Mouse (Mus musculus) erythroid progenitor cell, adult 5-6 weeks (primary cell): ENCODE data around the gene Mybl2. TPM values are rescaled to one million over a fixed set of nuclear protein-coding genes. Genes with fewer than 3 reads are reported as not detected.

Experiments
- ATAC-seq: replicated peaks from 2 replicates; pipeline ENCODE4 v1.8.0; 2016; ENCODE audit warnings: moderate number of reproducible peaks, mild to moderate bottlenecking, moderate TSS enrichment, inconsistent platforms; ENCODE audit not compliant: poor library complexity, low FRiP score, severe bottlenecking
- total RNA-seq, 2 experiments: library from RNA; stranded (forward) in 1 of 2; stranded (reverse) in 1 of 2; fragments of 150-400 nt in 1 of 2; fragments of 186-747, 209-891 nt in 1 of 2; gene quantifications; 2 replicates each; pipeline versions ENCODE4 v1.2.3 to v1.2.4; 2015 to 2017; ENCODE audit warnings: low replicate concordance in 2 of 2

Gene Mybl2
- total RNA-seq, 2 experiments from 2014 or later = 110 to 132 TPM

- no peak for ATAC-seq
Observed at GRCm38 (mm10) chr2:163102900-163103653, 48.6 kb downstream of the Mybl2 start.

- ATAC-seq = no peak
Observed at GRCm38 (mm10) chr2:163104086-163104770, 49.7 kb downstream of the Mybl2 start.

- ATAC-seq = no peak
Observed at GRCm38 (mm10) chr2:163108385-163108784, 53.9 kb downstream of the Mybl2 start.

GRCm38 (mm10) chr2:163110706-163111105 lies 56.2 kb downstream of the Mybl2 start:
- ATAC-seq = no peak

DNA sequence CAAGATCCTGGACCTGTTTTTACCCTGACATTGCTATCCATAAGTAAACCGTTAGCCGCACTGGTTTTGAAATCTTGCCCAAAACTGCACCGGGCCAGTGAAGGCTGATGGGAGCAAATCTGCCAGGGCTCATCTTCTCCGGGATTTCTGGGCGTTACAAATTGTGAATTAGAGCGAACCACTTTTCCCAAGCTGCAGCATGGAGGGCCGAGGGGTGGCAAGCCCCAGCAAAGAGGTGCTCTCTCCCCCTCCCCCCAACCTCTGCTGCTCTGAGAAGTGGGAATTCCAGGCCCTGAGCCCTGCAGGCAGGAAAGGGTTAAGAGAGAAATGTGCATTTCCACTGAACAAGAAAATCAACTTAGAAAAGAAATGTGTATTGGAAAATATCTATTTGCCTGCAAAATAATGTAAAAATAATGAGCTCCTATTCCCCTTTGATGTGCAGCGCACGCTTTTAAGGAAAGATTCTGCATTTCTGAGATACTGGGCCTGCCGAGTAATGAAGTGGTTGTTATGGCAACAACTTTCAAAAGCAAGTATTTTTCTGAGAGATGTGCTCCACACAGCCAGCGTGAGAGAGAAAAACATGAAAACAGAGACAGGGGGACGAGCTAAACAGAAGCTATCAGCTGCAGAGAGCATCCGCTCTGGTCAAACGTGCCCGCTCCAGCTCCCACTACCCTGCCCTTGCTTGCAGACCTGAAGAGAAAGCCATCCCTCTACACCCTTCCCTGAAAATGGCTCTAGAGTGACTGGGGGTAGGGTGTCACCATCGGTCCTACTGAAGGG lies 57.1 kb downstream of the Mybl2 start:
- no peak for ATAC-seq

DNA sequence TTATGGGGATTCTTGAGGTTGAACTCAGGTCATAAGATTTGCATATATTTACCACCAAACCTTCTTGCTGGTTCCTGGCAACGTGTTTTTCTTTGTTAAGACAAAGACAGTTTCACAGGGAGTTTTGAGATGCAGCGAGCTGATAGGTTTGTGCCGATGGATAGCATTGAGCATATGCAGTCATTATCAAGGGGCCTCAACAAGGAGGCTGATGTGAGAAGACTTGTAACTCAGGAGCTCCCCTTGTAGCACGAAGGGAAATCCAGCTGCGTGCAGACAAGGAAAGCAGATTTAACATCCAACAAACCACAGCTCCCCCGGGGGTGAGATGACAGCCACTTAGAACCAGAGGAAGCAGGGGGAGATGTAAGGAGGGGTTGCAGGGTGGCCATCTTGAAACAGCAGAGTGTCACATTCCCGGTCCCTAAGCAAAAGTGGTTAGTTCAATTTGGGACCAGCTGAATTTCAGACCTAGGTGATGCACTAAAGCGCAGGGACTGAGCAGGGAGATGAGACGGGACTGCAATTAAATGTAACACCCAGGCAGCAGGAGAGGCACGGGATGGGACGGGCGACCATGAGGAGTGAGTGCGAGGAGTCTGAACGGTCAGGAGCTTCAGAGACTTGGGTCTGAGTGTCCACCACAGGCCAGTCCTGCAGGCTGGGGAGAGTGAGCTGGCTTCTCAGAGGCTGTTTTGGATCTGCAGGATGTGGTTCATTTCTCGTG lies 66.3 kb downstream of the Mybl2 start:
- ATAC-seq = no peak

- no peak for ATAC-seq
Observed at GRCm38 (mm10) chr2:163121353-163121660, 66.8 kb downstream of the Mybl2 start.

- no peak for ATAC-seq
Observed at GRCm38 (mm10) chr2:163122319-163122718, 67.8 kb downstream of the Mybl2 start.

DNA sequence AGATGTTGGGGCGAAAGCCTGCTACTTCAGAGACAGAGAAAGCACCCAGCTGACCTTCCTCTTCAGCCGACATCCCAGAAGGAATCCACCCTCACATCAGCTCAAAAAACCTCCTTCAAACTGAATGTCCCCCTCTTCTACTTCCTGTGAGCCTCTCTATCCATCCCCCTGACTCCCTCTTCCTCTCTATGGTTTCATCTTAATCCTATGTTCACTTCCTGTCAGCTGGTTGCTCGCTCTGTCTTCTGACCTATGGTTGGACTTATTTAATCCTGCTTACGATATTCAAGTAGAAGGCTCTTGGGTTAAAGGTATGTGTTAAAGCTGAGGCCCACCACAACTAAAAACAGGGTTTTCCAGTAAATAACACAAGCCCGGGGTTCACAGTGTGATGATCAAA lies 69.0 kb downstream of the Mybl2 start:
- ATAC-seq = no peak

DNA sequence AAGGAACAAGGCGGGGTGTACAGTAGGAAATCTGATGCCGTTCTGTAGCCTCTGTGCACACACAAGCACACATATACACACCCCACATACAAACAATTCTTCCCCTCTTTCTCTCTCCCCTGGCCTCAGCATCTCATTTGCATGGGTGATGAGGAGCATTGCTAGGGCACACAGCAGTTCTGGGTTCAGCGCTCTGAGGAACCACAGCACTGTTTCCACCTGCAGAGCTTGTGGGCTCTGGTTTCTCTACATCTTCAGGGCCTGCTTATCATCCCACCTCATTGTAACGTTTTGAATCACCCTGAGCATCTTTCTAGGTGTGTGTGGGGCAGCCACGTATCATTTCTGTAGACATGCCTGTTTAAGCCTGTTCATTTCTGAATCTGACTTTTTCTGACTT lies 76.3 kb downstream of the Mybl2 start:
- no peak for ATAC-seq

DNA sequence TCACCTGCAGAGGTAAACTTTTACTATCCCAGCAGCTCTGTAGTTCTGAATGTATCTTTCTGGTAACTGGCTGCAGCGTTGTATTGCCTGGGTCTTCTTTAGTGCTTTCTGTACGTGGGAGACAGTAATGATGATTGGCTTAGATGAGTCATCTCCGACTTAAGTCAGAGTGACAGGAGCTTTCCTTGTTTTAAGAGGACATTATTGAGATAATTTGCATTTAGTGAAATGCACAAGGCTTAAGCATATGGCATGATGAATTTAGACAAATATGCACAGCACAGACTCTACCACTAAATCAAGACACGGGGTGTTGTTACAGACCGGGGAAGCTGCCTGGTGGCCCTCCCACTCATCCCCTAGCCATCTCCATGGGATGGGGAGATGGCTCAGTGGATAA lies 77.8 kb downstream of the Mybl2 start:
- no peak for ATAC-seq

Other genes starting within 250 kb of the Mybl2 start
- gene Srsf6, start 123.2 kb upstream of the Mybl2 start, total RNA-seq (2015; ENCODE audit: low replicate concordance) = 102 and 149 TPM in 2 replicates
- gene Srsf6, start 123.2 kb upstream of the Mybl2 start, total RNA-seq (2017; ENCODE audit: low replicate concordance) = 107 and 121 TPM in 2 replicates
- gene L3mbtl1, start 111.2 kb upstream of the Mybl2 start, total RNA-seq (2015; ENCODE audit: low replicate concordance) = 0.36 TPM in 1 of 2 replicates, not detected in the other
- not detected in 2 replicates for gene L3mbtl1, start 111.2 kb upstream of the Mybl2 start, total RNA-seq (2017; ENCODE audit: low replicate concordance)
- not detected in 2 replicates for gene Sgk2, start 67.4 kb upstream of the Mybl2 start, total RNA-seq (2015; ENCODE audit: low replicate concordance)
- gene Sgk2, start 67.4 kb upstream of the Mybl2 start, total RNA-seq (2017; ENCODE audit: low replicate concordance) = not detected in 2 replicates
- gene Ift52, start 37.3 kb upstream of the Mybl2 start, total RNA-seq (2015; ENCODE audit: low replicate concordance) = 9.2 and 9.7 TPM in 2 replicates
- 7.6 and 12.3 TPM in 2 replicates for gene Ift52, start 37.3 kb upstream of the Mybl2 start, total RNA-seq (2017; ENCODE audit: low replicate concordance)
- not detected in 2 replicates for gene Gtsf1l, start 33.2 kb downstream of the Mybl2 start, total RNA-seq (2015; ENCODE audit: low replicate concordance)
- not detected in 2 replicates for gene Gtsf1l, start 33.2 kb downstream of the Mybl2 start, total RNA-seq (2017; ENCODE audit: low replicate concordance)
- not detected in 2 replicates for gene Tox2, start 148.4 kb downstream of the Mybl2 start, total RNA-seq (2015; ENCODE audit: low replicate concordance)
- not detected in 2 replicates for gene Tox2, start 148.4 kb downstream of the Mybl2 start, total RNA-seq (2017; ENCODE audit: low replicate concordance)